Mouse (Mus musculus) kidney, adult 2 months (tissue): ENCODE measurements around the gene Cog5.

ENCODE experiments used
- CTCF ChIP-seq: fragments of 200-500 bp; conservative IDR thresholded peaks from 2 replicates; pipeline ENCODE4 v1.5.1; 2011; ENCODE audit warnings: low read depth, mild to moderate bottlenecking, control low read depth, low read length, moderate library complexity, mixed read lengths; ENCODE audit not compliant: insufficient read depth, insufficient read length
- POLR2A ChIP-seq: fragments of 200-500 bp; IDR thresholded peaks from one replicate; pipeline ENCODE4 v1.6.1; 2011; ENCODE audit warnings: low read depth, low read length, control low read depth

DNA sequence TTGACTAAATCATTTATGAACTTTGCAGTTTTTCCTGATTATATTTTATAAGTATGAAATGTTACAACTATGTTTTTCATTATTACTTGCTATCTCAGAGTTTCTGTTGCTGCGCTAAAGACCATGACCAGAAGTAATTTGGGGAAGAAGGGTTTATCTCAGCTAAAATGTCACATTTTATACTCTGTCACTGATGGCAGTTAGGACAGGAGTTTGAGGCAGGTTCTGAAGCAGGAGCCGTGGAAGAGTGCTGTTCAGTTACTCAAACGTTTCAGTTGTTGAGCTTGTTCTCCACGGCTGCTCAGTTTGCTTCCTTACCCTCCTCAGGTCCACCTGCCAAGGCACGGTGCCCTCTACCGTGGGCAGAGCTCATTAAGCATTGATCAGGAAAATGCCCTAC is 11.3 kb downstream of the Cog5 start:
- TF ChIP-seq POLR2A = no peak
- no peak for TF ChIP-seq CTCF
